Mouse (Mus musculus) T-cell, adult 2 months (primary cell): Measurements from ENCODE around the gene Hsd17b10.

Experiments
- DNase-seq: peaks from one replicate; pipeline ENCODE4 v3.0.0; 2022; ENCODE audit warnings: low spot score

Gene Hsd17b10

DNA sequence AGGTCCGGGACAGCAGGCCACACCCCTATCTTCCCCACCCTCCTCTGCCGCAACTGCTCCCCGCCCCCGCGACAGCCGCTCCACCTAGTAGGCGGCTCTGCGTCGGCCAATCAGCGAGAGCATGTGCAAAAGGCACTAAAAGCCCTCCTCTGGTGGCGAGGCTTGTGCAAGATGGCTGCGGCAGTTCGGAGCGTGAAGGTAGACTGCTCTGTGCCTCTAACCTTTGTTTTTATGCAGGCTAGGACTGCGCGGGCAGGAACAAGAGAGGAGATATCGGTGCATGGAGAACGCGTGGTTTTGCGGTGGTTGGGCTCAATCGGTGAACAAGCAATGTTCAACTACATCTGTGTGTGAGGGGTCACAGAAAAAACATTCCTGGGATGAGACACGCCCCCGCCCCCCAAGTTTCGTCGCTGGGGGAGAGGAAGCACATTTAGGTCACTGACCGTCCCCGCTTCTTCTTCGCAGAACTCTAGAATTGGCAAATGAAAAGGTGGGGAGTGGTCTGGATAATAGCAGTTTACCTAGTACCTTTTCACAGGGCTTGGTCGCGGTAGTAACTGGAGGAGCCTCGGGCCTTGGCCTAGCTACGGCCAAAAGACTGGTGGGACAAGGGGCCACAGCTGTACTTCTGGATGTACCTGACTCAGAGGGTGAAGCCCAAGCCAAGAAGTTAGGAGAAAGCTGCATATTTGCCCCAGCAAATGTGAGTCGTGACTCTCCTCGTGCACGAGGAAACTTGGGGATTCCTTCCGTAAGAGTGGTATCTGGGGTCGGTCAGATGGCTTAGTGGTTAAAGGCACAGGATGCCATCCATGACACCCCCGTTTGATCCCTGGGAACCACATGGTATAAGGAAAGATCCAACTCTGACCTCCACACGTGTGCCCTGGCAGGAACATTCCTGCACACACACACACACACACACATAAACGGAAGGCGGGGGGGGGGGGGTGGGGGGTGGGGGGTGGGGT lies at the start of gene Hsd17b10:
TSS of gene Hsd17b10 (plus strand) at position 109 of the 974 bp plus-strand sequence.
- peak; percentile 69 for DNase-seq

- DNase-seq = no peak
Measured at GRCm38 (mm10) chrX:151999006-151999710, 2.5 kb upstream of the Hsd17b10 start.

GRCm38 (mm10) chrX:152001182-152001684 lies 412 bp upstream of the Hsd17b10 start:
- DNase-seq = no peak

DNA sequence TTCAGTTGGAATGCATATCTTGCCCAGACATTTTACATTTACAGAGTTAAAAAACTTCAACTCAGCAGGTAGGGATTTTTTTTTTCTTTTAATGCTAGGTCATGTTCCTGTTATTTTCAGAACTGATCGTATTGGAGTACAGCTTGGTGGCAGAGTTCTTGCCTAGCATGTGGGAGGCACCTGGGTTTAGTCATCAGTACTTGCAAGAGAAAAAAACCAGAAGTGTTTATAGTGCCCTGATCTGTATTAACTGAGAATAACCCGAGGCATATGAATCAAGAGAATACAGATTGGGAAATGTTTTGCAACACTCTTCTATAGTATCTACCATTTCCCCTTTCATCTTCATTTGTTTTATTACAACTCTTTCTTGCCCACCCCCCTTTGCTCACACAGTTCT lies 1.2 kb downstream of the Hsd17b10 start:
- DNase-seq = no peak

GRCm38 (mm10) chrX:152007863-152008262 lies 6.2 kb downstream of the Hsd17b10 start:
- DNase-seq = no peak

DNA sequence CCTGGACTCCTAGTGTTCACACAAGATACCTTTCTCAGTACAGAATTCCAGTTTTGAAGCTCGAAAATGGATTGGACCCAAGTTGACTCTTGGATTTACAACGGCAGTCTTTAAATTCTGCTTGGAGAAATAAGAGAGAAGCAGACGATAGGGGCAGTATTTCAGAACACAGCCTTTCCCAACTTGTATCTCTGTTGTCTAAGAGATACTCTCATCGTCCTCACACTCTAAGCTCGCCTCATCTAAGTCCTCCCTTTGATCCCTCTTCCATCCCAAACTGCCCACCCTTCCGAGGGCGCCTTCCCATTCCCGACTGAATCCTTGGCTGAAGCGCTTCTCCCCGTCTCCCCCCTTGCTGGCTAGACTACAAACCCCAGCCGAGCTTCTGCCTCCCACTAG lies 14.1 kb downstream of the Hsd17b10 start:
- no peak for DNase-seq

- DNase-seq = peak; percentile 95
Measured at GRCm38 (mm10) chrX:152016151-152017145, 14.8 kb downstream of the Hsd17b10 start, which contains the start of the genes Ribc1 and Smc1a. Gene Ribc1, minus strand, starts transcription at chrX:152016295. Gene Smc1a, plus strand, starts transcription at chrX:152016428.

GRCm38 (mm10) chrX:152017186-152017585 lies 15.5 kb downstream of the Hsd17b10 start:
- no peak for DNase-seq

GRCm38 (mm10) chrX:152019294-152019693 lies 17.6 kb downstream of the Hsd17b10 start:
- peak; percentile 54 for DNase-seq

DNA sequence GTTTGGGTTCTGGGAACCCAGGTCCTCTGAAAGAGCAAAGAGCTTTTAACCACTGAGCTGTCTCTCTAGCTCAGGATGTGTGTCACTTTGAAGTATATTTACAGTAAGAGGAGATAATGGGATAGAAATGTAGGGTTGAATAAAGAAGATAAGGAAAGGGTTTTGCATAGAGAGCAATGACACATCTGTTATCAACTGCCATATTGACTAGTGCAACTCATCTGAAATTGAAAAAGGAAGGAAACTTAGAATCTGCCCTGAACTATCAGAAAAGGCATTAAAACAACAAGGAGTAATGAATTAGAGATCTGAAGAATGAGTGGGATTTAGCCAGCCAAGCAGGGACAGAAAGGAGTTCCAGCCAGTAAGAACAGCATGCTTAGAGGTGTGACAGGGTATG lies 38.2 kb downstream of the Hsd17b10 start:
- DNase-seq = no peak

GRCm38 (mm10) chrX:152047230-152047629 lies 45.6 kb downstream of the Hsd17b10 start:
- DNase-seq = no peak

GRCm38 (mm10) chrX:152052546-152052945 lies 50.9 kb downstream of the Hsd17b10 start:
- no peak for DNase-seq
